Mouse (Mus musculus) bone marrow, adult 2 months (tissue): ENCODE measurements around the gene Smarca1.

Experiments
- CTCF ChIP-seq: fragments of 200-500 bp; IDR thresholded peaks from 2 replicates; pipeline ENCODE4 v1.5.1; 2011; ENCODE audit warnings: low read length, control low read depth; ENCODE audit not compliant: control insufficient read depth, insufficient read depth
- POLR2A ChIP-seq: fragments of 200-500 bp; IDR thresholded peaks from 2 replicates; pipeline ENCODE4 v1.6.1; 2011; ENCODE audit warnings: low read depth, mild to moderate bottlenecking, control low read depth, low read length, borderline replicate concordance; ENCODE audit not compliant: control insufficient read depth

DNA sequence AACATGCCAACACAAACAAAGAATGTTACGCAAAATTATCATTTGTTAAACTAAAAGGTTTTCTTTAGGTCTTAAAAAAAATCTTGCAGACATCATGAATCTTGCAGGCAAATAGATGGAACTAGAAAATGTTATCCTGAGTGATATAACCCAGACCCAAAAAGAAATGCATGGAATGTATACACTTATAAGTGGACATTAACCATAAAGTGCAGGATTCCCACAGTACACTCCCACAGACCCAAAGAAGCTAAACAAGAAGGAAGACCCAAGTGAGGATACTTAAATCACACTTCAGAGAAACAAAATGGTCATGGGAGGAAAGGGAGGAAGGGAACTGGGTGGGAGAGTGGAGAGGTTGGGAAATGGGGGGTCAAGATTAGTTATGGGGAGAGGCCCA is 34.2 kb downstream of the Smarca1 start:
- TF ChIP-seq POLR2A (no peak), CTCF (no peak)
